Mouse (Mus musculus): ENCODE measurements around the gene Kif23.

Gene Kif23

GRCm38 (mm10) chr9:61946623-61947401, at the start of gene Kif23:
Gene Kif23 (minus strand): TSS chr9:61946774.
- peak; percentile 98 for DNase-seq (ENCODE audit: low spot score)

- no peak for DNase-seq (ENCODE audit: low spot score)
Measured at GRCm38 (mm10) chr9:61991158-61991557, 44.6 kb upstream of the Kif23 start.

GRCm38 (mm10) chr9:61990738-61991137, 44.2 kb upstream of the Kif23 start:
- no peak for DNase-seq (ENCODE audit: low spot score)

GRCm38 (mm10) chr9:61986055-61986454, 39.5 kb upstream of the Kif23 start:
- peak; percentile 68 for DNase-seq (ENCODE audit: low spot score)

- peak; percentile 82 for DNase-seq (ENCODE audit: low spot score)
Measured at GRCm38 (mm10) chr9:61985183-61985863, 38.7 kb upstream of the Kif23 start.

- DNase-seq (ENCODE audit: low spot score) = peak; percentile 86
Measured at GRCm38 (mm10) chr9:61982940-61983620, 36.5 kb upstream of the Kif23 start.

- no peak for DNase-seq (ENCODE audit: low spot score)
Measured at GRCm38 (mm10) chr9:61981876-61982275, 35.3 kb upstream of the Kif23 start.

- no peak for DNase-seq (ENCODE audit: low spot score)
Measured at GRCm38 (mm10) chr9:61979983-61980382, 33.4 kb upstream of the Kif23 start.

GRCm38 (mm10) chr9:61977258-61977945, 30.8 kb upstream of the Kif23 start:
- DNase-seq (ENCODE audit: low spot score) = no peak

GRCm38 (mm10) chr9:61972031-61972430, 25.5 kb upstream of the Kif23 start:
- DNase-seq (ENCODE audit: low spot score) = no peak

- no peak for DNase-seq (ENCODE audit: low spot score)
Measured at GRCm38 (mm10) chr9:61971045-61971444, 24.5 kb upstream of the Kif23 start.

GRCm38 (mm10) chr9:61967357-61967756, 20.8 kb upstream of the Kif23 start:
- no peak for DNase-seq (ENCODE audit: low spot score)

GRCm38 (mm10) chr9:61965987-61966386, 19.4 kb upstream of the Kif23 start:
- DNase-seq (ENCODE audit: low spot score) = no peak

GRCm38 (mm10) chr9:61965411-61965930, 18.9 kb upstream of the Kif23 start:
- peak; percentile 78 for DNase-seq (ENCODE audit: low spot score)

GRCm38 (mm10) chr9:61963356-61963755, 16.8 kb upstream of the Kif23 start:
- DNase-seq (ENCODE audit: low spot score) = no peak

- DNase-seq (ENCODE audit: low spot score) = no peak
Measured at GRCm38 (mm10) chr9:61961181-61961580, 14.6 kb upstream of the Kif23 start.

GRCm38 (mm10) chr9:61960753-61961152, 14.2 kb upstream of the Kif23 start:
- no peak for DNase-seq (ENCODE audit: low spot score)

GRCm38 (mm10) chr9:61959921-61960569, 13.5 kb upstream of the Kif23 start:
- no peak for DNase-seq (ENCODE audit: low spot score)

GRCm38 (mm10) chr9:61954707-61955106, 8.1 kb upstream of the Kif23 start:
- DNase-seq (ENCODE audit: low spot score) = no peak

- no peak for DNase-seq (ENCODE audit: low spot score)
Measured at GRCm38 (mm10) chr9:61952241-61952640, 5.7 kb upstream of the Kif23 start.
